Mouse (Mus musculus) thymus, adult 2 months (tissue): ENCODE results near the gene Qrfp. TPM values are rescaled to one million over a fixed set of nuclear protein-coding genes. Genes with fewer than 3 reads are reported as not detected.

ENCODE experiments used
- DNase-seq: peaks from one replicate; pipeline ENCODE4 v3.0.0; 2021
- H3K27ac ChIP-seq: fragments of 200-500 bp; 2 replicates; pipeline ENCODE4 v1.5.1; 2012; ENCODE audit warnings: low read length, control low read depth; ENCODE audit not compliant: control insufficient read depth, insufficient read depth
- H3K27me3 ChIP-seq: fragments of 200-500 bp; 2 replicates; pipeline ENCODE4 v1.6.1; 2012; ENCODE audit warnings: mild to moderate bottlenecking, low read length, moderate library complexity, mixed read lengths; ENCODE audit not compliant: control insufficient read depth, insufficient read depth
- H3K36me3 ChIP-seq: fragments of 200-500 bp; 2 replicates; pipeline ENCODE4 v1.6.1; 2012; ENCODE audit warnings: mild to moderate bottlenecking, low read length, moderate library complexity; ENCODE audit not compliant: control insufficient read depth, insufficient read depth
- H3K4me1 ChIP-seq: fragments of 200-500 bp; replicated peaks from 2 replicates; pipeline ENCODE4 v1.6.1; 2012; ENCODE audit warnings: low read length; ENCODE audit not compliant: control insufficient read depth, insufficient read depth
- H3K4me3 ChIP-seq: fragments of 200-500 bp; 2 replicates; pipeline ENCODE4 v1.5.1; 2012; ENCODE audit warnings: mild to moderate bottlenecking, low read length, control low read depth, moderate library complexity; ENCODE audit not compliant: control insufficient read depth, insufficient read depth
- CTCF ChIP-seq: fragments of 200-500 bp; IDR thresholded peaks from 2 replicates; pipeline ENCODE4 v1.5.1; 2012; ENCODE audit warnings: mild to moderate bottlenecking, control low read depth, low read length, moderate library complexity, borderline replicate concordance; ENCODE audit not compliant: control insufficient read depth, poor library complexity, insufficient read depth; ENCODE audit errors: extremely low read depth
- POLR2A ChIP-seq: fragments of 200-500 bp; IDR thresholded peaks from 2 replicates; pipeline ENCODE4 v1.6.1; 2012; ENCODE audit warnings: mild to moderate bottlenecking, low read length, control low read depth, moderate library complexity; ENCODE audit not compliant: control insufficient read depth, poor library complexity, insufficient read depth; ENCODE audit errors: extremely low read depth
- WGBS: fragments of 180-500 bp; shearing (Covaris S2); methylation state at CpG from one replicate; pipeline ENCODE4 v1.1.7; 2018; 5-methylcytosine and 5-hydroxymethylcytosine counted together
- polyA plus RNA-seq: library from polyadenylated mRNA; depleted of rRNA; stranded (reverse); fragments of >200 nt; gene quantifications from 2 replicates; pipeline ENCODE4 v1.2.3, GENCODE M21; 2012

Qrfp gene
- polyA plus RNA-seq, 1 experiment = 0.73 TPM

DNA sequence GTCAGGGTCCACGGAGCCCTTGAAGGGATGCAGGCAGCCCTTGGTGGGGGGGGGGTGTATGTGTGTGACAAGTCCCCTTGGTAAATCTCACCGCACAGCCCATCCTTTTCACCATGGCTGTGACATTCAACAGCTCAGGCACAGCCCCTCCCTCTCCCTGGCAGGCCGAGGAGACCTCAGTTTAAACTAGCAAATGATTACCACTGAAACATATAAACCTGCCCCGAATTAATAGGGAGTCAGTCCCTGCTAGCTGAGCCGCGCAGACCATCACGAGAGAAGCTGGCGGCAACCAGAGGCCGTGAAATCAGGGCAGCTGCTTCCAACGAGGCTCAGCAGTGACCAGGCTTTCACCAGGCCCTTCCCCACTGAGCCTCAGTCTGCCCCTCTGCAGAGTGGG, 25.7 kb upstream of the Qrfp start:
- TF ChIP-seq CTCF (no peak), POLR2A (no peak)
- Histone ChIP-seq H3K4me1 (no peaks in the 10 kb centered on the region), H3K36me3 (no peaks in the 10 kb centered on the region), H3K27ac (no peak overlapping the region), H3K27me3 (no peaks in the 10 kb centered on the region), H3K4me3 (no peak overlapping the region)
- DNase-seq = no peak
- 91% methylated on average over 10 of the region's 10 CpGs for WGBS

DNA sequence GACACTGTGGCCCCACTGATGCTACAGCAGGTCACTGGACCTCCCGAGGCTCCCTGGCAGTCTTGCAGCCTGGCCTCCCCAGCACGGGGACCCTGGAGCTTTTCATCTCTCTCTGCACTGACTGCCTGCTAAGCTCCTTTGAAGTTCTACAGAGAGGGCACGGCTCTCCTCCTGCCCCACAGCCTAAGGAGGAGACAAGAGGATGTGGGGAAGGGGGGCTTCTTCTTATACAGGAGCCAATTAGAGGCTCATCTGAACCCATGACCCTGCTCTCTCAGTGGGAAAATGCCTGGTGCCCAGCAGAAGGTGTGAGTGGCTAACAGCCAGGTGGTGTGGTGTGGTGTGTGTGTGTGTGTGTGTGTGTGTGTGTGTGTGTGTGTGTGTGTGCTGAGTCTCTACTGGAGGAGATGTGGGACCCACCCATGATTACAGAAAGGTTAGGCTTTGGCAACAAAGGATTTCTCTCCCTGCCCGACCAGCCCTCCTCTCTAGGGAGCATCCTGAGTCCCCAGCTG, 18.0 kb upstream of the Qrfp start:
- H3K27ac ChIP-seq = no peak overlapping the region
- no peaks in the 10 kb centered on the region for H3K36me3 ChIP-seq
- TF ChIP-seq POLR2A (no peak), CTCF (no peak)
- peaks cover 36% of the 10 kb centered on the region for H3K4me1 ChIP-seq
- DNase-seq = no peak
- H3K4me3 ChIP-seq = no peak overlapping the region
- WGBS = 33% methylated on average over 4 of the region's 4 CpGs
- H3K27me3 ChIP-seq = no peaks in the 10 kb centered on the region

DNA sequence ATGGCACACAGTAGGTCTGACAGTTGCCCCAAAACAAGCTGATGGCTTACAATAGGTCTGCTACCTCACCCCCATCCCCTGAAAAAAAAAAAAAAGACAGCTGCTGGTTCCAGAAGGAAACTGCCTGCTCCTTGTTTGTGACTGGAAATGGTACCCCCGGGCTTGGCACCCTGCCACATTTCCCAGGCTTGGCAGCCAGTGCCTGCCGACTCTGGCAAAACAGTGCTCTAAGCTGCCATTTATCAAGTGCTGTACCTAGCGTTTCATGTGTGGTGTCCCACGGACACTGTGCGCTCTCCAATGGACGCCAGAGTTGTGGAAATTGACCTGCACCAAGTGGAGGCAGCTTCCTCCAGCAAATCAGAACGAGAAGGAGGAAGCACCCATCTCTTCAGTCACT, 17.5 kb upstream of the Qrfp start:
- no peak overlapping the region for H3K27ac ChIP-seq
- H3K36me3 ChIP-seq = no peaks in the 10 kb centered on the region
- no peak overlapping the region for H3K4me3 ChIP-seq
- H3K4me1 ChIP-seq = peaks cover 40% of the 10 kb centered on the region
- no peak for TF ChIP-seq POLR2A
- TF ChIP-seq CTCF = no peak
- WGBS = 68% methylated on average over 7 of the region's 7 CpGs
- no peaks in the 10 kb centered on the region for H3K27me3 ChIP-seq
- no peak for DNase-seq

- Histone ChIP-seq H3K27me3 (no peaks in the 10 kb centered on the region), H3K4me3 (no peak overlapping the region), H3K4me1 (peaks cover 47% of the 10 kb centered on the region), H3K27ac (no peak overlapping the region), H3K36me3 (no peaks in the 10 kb centered on the region)
- DNase-seq = no peak
- WGBS = 88% methylated on average over 14 of the region's 14 CpGs
- TF ChIP-seq POLR2A (no peak), CTCF (no peak)
Measured at GRCm38 (mm10) chr2:31826094-31827085, 16.0 kb upstream of the Qrfp start.

GRCm38 (mm10) chr2:31825469-31825911, 15.1 kb upstream of the Qrfp start:
- no peaks in the 10 kb centered on the region for H3K36me3 ChIP-seq
- peaks cover 47% of the 10 kb centered on the region for H3K4me1 ChIP-seq
- 27% methylated on average over 16 of the region's 16 CpGs for WGBS
- no peaks in the 10 kb centered on the region for H3K27me3 ChIP-seq
- peak; percentile 46 for DNase-seq
- no peak for TF ChIP-seq CTCF
- TF ChIP-seq POLR2A = no peak
- peak overlapping the region; percentile 1; the same call in 1 of the 2 replicates for H3K27ac ChIP-seq
- no peak overlapping the region for H3K4me3 ChIP-seq

- 0 out of 2 replicates have a peak, but pooled peaks have one; percentile 58 for TF ChIP-seq CTCF
- no peak for TF ChIP-seq POLR2A
- Histone ChIP-seq H3K27ac (no peak overlapping the region), H3K27me3 (no peaks in the 10 kb centered on the region), H3K4me1 (peaks cover 47% of the 10 kb centered on the region), H3K4me3 (no peak overlapping the region), H3K36me3 (no peaks in the 10 kb centered on the region)
- peak; percentile 34 for DNase-seq
- WGBS = 59% methylated on average over 13 of the region's 15 CpGs
Measured at GRCm38 (mm10) chr2:31823933-31824730, 13.8 kb upstream of the Qrfp start.
